Mouse (Mus musculus) liver, embryonic 14.5 days (tissue): ENCODE results near the gene Slc9a1.

ENCODE experiments used
- CTCF ChIP-seq: IDR thresholded peaks from 2 replicates; pipeline ENCODE4 v1.5.1; 2016; ENCODE audit warnings: antibody characterized with exemption, low read depth, control low read depth
- EP300 ChIP-seq: IDR thresholded peaks from 2 replicates; pipeline ENCODE4 v1.6.1; 2016; ENCODE audit warnings: antibody characterized with exemption, low read depth

- TF ChIP-seq CTCF (no peak), EP300 (no peak)
Observed at GRCm38 (mm10) chr4:133406313-133407056, 37.0 kb downstream of the Slc9a1 start.
